Mouse (Mus musculus) naive thymus-derived CD4-positive, alpha-beta T cell, adult 5 months (primary cell): ENCODE data around the gene Mslnl. TPM values are rescaled to one million over a fixed set of nuclear protein-coding genes. Genes with fewer than 3 reads are reported as not detected.

Source experiments
- polyA plus RNA-seq: library from polyadenylated mRNA; unstranded; fragments of 100-300 nt; shearing (Covaris generic); gene quantifications from one replicate; pipeline ENCODE4 v1.2.1, GENCODE M21; 2017

The Mslnl gene
- not detected for polyA plus RNA-seq

GRCm38 (mm10) chr17:25735745-25736144, at the start of gene Mslnl:
Gene Mslnl, plus strand, starts transcription at chr17:25736042.

GRCm38 (mm10) chr17:25716711-25717637, 18.9 kb upstream of the Mslnl start, which contains the start of gene Gng13:
Gene Gng13, plus strand, starts transcription at chr17:25717171.

DNA sequence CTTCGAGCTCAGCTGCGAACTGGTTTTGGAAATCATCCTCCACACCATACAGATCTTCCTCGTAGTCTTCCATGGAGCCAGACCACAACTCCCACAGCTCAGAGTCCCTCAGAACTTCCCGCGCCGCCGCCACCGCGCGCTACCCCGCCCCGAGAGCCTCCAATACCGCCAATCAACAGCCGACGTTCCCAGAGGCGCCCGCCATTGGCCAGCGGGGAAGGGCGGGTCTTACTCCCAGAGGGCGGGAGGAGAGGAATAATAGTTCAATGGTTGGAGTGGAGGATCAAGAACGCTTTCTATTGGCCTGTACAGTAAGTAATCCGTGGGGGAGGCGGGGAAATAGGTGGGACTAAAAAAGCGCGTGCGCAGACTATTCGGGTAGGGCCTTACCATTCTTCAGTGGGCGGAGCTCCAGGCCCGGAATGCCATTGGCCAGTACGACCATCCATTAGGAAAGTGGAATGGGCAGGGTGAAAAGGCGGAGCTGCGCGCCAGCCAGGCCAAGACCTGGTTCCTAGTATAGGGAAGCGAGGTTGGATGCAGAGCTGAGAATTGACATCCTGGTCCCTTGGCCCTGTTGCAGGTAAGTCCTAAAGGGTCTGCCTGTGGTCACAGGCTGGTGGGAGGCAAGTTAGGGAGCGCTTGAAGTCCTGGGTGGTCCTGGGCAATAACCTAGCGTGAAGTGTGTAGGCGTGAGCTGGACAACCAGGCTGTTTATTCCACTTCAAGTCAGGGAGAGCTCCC, 8.4 kb upstream of the Mslnl start, which contains the start of the genes Chtf18 and Rpusd1:
Gene Chtf18 (minus strand): TSS at position 155 of the 744 bp plus-strand sequence.
Gene Rpusd1 (plus strand): TSS at position 406 of the 744 bp plus-strand sequence.

GRCm38 (mm10) chr17:25754241-25754640, 18.4 kb downstream of the Mslnl start, which contains the start of gene Msln:
Gene Msln, minus strand, starts transcription at chr17:25754378.

DNA sequence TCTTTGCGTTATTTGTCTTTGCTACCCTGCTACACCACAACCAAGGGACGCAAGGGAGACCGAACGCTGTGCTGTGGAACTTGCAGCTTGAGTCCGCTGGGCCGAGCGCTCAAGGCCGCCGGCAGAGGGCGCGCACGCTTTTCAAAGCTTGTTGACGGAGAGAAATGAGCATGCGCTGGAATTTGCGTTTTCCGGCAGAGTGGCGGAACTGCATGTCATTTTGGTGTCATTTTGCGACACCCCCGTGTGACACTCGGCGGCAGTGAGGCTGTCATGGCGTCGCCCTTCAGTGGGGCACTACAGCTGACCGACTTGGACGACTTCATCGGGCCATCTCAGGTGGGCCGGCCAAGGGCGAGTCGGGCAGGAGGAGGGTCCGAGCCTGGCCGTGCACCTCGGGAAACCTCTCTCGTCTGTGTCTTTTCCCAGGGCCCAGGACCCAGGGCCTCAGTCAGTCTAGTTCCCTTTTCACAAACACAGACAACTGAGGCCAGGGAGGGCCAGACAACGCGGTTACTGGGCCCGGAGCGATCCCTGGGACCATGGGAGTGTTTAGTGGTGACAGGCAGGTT, 37.8 kb downstream of the Mslnl start, which contains the start of gene Narfl:
Gene Narfl (plus strand): TSS at position 228 of the 572 bp plus-strand sequence.

GRCm38 (mm10) chr17:25785281-25785745, 49.5 kb downstream of the Mslnl start, which contains the start of gene Haghl:
Gene Haghl, minus strand, starts transcription at chr17:25785673.

DNA sequence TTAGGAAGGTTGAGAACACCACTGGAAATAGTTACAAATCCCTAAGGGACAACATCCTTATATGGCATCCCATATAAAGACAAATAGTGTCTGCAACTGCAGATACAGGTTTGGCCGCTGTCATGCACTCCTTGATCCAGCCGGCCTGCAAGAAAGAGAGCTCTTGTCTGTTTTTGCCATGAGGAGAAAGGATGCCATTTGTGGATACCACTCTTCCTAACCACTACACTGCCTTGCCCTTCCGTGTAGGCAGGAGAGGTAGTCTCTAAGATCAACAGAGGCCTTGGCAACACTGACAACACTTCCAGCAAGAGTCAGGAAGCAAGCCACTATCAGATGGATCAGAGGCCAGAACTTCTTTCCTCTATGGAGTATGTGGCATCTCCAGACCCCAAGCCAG, 50.4 kb downstream of the Mslnl start, which contains the start of gene Ccdc78:
Gene Ccdc78 (plus strand): TSS at position 301 of the 400 bp plus-strand sequence.

DNA sequence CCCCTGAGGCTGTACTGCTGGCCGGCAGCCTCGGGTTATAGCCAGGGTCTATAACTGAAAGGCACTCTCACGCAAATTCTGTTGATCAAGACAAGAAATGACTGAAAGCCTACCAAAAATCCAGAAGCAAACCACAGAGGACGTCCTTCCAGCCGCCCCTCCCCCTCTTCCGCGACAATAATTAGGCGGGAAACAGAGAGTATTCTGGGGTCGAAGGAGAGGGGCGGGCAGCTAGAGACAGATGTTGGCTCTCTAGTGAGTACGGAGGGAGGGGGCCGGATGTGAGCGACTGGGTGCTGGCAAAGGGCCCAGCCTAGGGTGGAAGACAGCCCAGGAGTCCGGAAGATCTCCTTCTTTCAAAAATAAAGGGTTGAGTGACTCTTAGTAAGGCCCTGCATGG, 56.8 kb downstream of the Mslnl start, which contains the start of gene Fam173a:
Gene Fam173a (minus strand): TSS at position 287 of the 400 bp plus-strand sequence.

DNA sequence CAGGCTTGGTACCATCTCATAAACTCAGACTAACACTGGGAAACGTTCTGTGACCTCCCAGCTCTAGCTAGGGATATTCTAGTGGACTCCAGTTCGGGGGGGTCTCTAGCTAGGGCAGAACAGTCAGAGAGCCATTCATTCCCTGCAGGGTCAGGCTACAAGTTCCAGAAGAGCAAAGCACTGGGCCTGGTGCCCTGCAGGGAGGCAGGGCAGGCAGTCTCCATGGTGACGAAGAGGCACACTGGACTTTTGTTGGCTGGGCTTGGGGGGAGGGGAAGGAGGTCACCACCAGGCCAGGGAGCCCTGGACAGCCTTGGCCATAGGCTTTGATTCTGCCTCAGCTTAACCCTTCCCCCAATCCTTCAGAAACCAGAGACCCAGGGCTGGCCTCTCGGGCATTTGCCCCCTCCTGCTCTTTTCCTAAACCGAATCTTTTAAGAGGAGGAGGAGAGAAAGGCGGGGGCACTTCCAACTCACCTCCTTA, 59.8 kb downstream of the Mslnl start, which contains the start of gene AC134908.4:
Gene AC134908.4 (minus strand): TSS at position 51 of the 484 bp plus-strand sequence.

DNA sequence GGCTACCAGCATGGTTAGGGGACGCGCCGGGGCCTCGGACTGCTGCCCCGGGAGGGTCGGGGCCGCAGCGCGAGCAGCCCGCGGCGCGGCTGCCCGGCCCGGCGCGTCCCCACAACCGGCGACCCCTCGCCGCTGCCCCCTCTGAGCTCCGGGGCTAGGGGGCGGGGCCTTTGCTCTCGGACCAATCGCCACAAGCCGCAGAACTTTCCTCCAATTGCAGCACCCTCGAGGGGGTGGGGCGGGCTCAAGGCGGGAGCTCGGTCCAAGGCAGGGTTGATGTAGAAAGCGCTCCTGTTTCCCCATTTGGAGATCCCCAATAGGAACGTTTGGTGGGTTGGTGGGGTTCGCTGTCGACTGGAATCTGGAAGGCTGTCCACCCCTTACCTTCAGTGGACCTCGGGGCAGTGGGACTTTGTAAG, 61.1 kb downstream of the Mslnl start, which contains the start of gene Metrn:
Gene Metrn (minus strand): TSS at position 186 of the 419 bp plus-strand sequence.

Other genes with a start within 250 kb of the Mslnl start
- gene Sstr5, start 238.8 kb upstream of the Mslnl start, polyA plus RNA-seq = not detected
- gene Sox8, start 165.4 kb upstream of the Mslnl start, polyA plus RNA-seq = 0.12 TPM
- 17.9 TPM for gene Lmf1, start 157.0 kb upstream of the Mslnl start, polyA plus RNA-seq
- not detected for gene Gng13, start 18.9 kb upstream of the Mslnl start, polyA plus RNA-seq
- 7.1 TPM for gene Chtf18, start 8.6 kb upstream of the Mslnl start, polyA plus RNA-seq
- 4.9 TPM for gene Rpusd1, start 8.4 kb upstream of the Mslnl start, polyA plus RNA-seq
- gene Msln, start 18.3 kb downstream of the Mslnl start, polyA plus RNA-seq = not detected
- gene Narfl, start 37.7 kb downstream of the Mslnl start, polyA plus RNA-seq = 21.6 TPM
- gene Haghl, start 49.6 kb downstream of the Mslnl start, polyA plus RNA-seq = 25.7 TPM
- gene Ccdc78, start 50.5 kb downstream of the Mslnl start, polyA plus RNA-seq = not detected
- 109 TPM for gene Fam173a, start 56.9 kb downstream of the Mslnl start, polyA plus RNA-seq
- not detected for gene AC134908.4, start 59.6 kb downstream of the Mslnl start, polyA plus RNA-seq
- 28.3 TPM for gene Metrn, start 61.1 kb downstream of the Mslnl start, polyA plus RNA-seq
- gene Fbxl16, start 73.0 kb downstream of the Mslnl start, polyA plus RNA-seq = not detected
- 22.7 TPM for gene Wdr24, start 87.6 kb downstream of the Mslnl start, polyA plus RNA-seq
- gene Jmjd8, start 92.8 kb downstream of the Mslnl start, polyA plus RNA-seq = 27.1 TPM
- gene Stub1, start 97.4 kb downstream of the Mslnl start, polyA plus RNA-seq = 149 TPM
- gene Rhbdl1, start 101.3 kb downstream of the Mslnl start, polyA plus RNA-seq = 0.98 TPM
- 1.8 TPM for gene Gm20683, start 105.7 kb downstream of the Mslnl start, polyA plus RNA-seq
- gene Rhot2, start 108.8 kb downstream of the Mslnl start, polyA plus RNA-seq = 31.6 TPM
- 11.6 TPM for gene Wdr90, start 125.5 kb downstream of the Mslnl start, polyA plus RNA-seq
- 7.4 TPM for gene Mcrip2, start 132.7 kb downstream of the Mslnl start, polyA plus RNA-seq
- gene Mettl26, start 139.0 kb downstream of the Mslnl start, polyA plus RNA-seq = 46.3 TPM
- 0.81 TPM for gene Wfikkn1, start 144.8 kb downstream of the Mslnl start, polyA plus RNA-seq
- gene Rab40c, start 183.7 kb downstream of the Mslnl start, polyA plus RNA-seq = 21.6 TPM
- 44.4 TPM for gene Pigq, start 208.9 kb downstream of the Mslnl start, polyA plus RNA-seq
- not detected for gene Nhlrc4, start 208.9 kb downstream of the Mslnl start, polyA plus RNA-seq
- not detected for gene A930017K11Rik, start 216.5 kb downstream of the Mslnl start, polyA plus RNA-seq
- 25.9 TPM for gene Capn15, start 249.8 kb downstream of the Mslnl start, polyA plus RNA-seq